Mouse (Mus musculus) limb, embryonic 10.5 days (tissue): ENCODE measurements at regions not wholly inside any gene's neighbourhood (a gene's known extent, or its start where the extent isn't known, plus 50 kb on each side); places are given as distances from the start of the nearest gene placed in this dataset.

Experiments used
- DNase-seq: peaks from one replicate; pipeline ENCODE4 v3.0.0-alpha.2; 2017; ENCODE audit warnings: low spot score
- H3K27ac ChIP-seq: fragments of 300-500 bp; sonication (generic); 2 replicates; pipeline ENCODE4 v1.5.1; 2016; ENCODE audit warnings: mild to moderate bottlenecking
- H3K27me3 ChIP-seq: fragments of 300-500 bp; sonication (generic); 2 replicates; pipeline ENCODE4 v1.6.1; 2016; ENCODE audit warnings: low read depth, mild to moderate bottlenecking; ENCODE audit not compliant: poor library complexity, severe bottlenecking
- H3K36me3 ChIP-seq: fragments of 300-500 bp; sonication (generic); 2 replicates; pipeline ENCODE4 v1.6.1; 2016; ENCODE audit warnings: mild to moderate bottlenecking, moderate library complexity
- H3K4me1 ChIP-seq: fragments of 300-500 bp; sonication (generic); 2 replicates; pipeline ENCODE4 v1.6.1; 2016
- H3K4me3 ChIP-seq: fragments of 300-500 bp; sonication (generic); 2 replicates; pipeline ENCODE4 v1.5.1; 2016; ENCODE audit warnings: mild to moderate bottlenecking, moderate library complexity
- H3K9me3 ChIP-seq: fragments of 300-500 bp; sonication (generic); replicated peaks from 2 replicates; pipeline ENCODE4 v1.6.1; 2016; ENCODE audit warnings: mild to moderate bottlenecking
- WGBS: fragments of 180-500 bp; shearing (Covaris S2); methylation state at CpG from one replicate; pipeline ENCODE4 v1.1.7; 2016; 5-methylcytosine and 5-hydroxymethylcytosine counted together

DNA sequence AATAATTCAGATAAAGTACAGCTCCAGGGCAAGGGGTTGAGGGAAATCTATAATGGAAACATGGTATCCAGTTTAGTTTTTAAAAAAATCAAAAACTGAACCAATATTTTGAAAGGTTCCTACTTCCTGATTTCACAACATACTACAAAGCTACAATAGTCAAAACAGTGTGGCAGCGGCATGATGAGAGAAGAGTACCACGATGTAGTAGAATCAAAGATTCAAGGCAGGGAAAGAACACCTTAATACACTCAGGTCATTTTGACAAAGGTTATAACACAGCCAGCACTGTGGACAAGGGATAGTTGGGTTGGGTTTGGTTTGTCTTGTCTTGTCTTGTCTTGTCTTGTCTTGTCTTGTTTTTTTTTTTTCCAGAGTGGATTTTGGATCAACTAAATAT lies 274.4 kb downstream of the Nr2f2 start:
- no peak for DNase-seq
- Histone ChIP-seq H3K27me3 (peaks cover 5% of the 10 kb centered on the region; the same call in 1 of the 2 replicates), H3K36me3 (no peaks in the 10 kb centered on the region), H3K4me1 (peaks cover 10% of the 10 kb centered on the region), H3K4me3 (no peak overlapping the region), H3K27ac (no peak overlapping the region), H3K9me3 (peaks cover 2% of the 10 kb centered on the region; the same call in 1 of the 2 replicates)
- WGBS = 97% methylated on average over 2 of the region's 2 CpGs

DNA sequence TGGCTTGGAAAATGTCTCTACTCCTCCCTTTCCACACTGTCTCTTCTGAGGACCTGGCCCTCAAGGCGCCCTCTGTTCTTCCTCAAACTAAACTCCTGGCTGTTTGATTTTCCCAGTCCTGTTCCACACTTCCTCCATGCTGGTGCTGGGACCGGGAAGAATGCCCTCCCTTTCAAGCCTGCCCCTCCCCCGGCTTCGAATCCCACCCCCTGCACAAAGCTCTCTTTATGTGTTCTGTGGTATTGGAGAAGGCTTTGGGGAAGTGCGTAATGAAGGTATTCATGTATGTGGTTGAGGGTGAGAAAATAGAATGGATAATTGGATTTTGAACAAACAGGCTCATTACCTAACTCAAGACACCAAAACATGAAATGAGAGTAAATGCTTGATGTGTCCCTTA lies 277.4 kb downstream of the Nr2f2 start:
- 0 out of 2 replicates have a peak, but pooled peaks cover 3% of the 10 kb centered on the region for H3K27me3 ChIP-seq
- peaks cover 5% of the 10 kb centered on the region for H3K4me1 ChIP-seq
- H3K27ac ChIP-seq = no peak overlapping the region
- no peaks in the 10 kb centered on the region for H3K36me3 ChIP-seq
- DNase-seq = no peak
- no peak overlapping the region for H3K4me3 ChIP-seq
- H3K9me3 ChIP-seq = peaks cover 2% of the 10 kb centered on the region; the same call in 1 of the 2 replicates
- 65% methylated on average over 5 of the region's 5 CpGs for WGBS

DNA sequence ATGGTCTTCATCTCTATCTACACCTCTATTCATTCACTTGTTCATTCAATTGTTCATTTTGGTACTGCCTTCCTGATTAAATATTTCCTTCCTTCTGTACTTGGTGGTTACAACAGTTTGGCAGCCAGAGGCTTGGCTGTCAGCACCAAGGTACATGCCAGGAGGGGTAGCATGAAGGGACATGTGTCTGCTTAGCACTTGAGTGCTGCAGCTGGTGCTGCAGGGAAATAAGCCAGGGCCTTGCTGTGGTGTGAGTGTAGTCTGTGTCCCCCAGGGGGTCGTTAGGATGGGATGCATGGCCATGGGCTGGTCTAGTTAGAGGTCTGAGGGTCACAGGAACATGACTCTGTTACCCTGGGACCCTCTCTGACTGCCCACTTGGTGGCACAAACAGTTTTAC lies 296.9 kb downstream of the Nr2f2 start:
- Histone ChIP-seq H3K4me1 (peaks cover 15% of the 10 kb centered on the region), H3K36me3 (no peaks in the 10 kb centered on the region)
- 44% methylated on average over 1 of the region's 1 CpGs for WGBS

DNA sequence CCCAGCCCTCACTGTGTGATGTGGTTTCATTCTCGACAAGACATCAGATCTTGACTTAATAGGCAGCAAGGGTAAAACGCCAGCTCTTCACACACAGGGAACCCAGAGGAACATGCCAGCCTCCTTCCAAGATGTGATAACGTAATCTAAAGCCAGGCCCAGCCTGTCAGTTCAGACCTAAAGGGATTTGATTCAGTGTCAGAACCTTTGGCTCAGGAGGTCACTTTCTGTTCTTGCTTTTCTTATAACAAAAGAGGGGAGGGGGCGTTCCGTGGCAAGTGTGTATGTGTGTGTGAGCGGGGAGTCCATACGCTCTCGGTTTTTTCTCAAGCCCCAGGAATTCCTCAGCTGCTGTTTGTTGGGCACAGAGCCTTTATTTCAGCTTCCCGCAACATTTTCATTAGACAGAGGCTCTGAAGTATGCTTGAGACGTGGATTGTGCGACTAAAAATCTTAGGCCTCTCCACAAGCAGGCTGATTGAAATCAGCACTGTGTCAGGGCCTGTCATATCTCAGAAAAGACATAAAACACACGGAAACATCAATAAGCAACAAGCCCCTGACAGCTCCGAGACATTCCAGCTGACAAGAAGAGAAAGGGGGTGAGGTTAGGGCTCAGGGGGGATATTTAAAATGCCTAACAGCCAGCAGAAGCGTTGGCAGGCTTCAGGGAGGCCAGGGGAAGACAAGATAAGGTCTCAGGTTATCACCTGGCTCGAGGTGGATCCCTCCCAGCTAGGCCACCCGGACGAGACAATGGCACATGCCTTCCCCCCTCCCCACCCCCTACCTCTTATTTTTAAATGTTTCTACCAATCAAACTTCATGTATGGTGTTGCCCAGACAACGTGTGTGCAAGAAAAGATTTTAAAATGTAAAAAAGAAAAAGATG lies 298.5 kb downstream of the Nr2f2 start:
- Histone ChIP-seq H3K27me3 (peaks cover 13% of the 10 kb centered on the region), H3K27ac (no peak overlapping the region), H3K36me3 (no peaks in the 10 kb centered on the region), H3K4me1 (peaks cover 18% of the 10 kb centered on the region), H3K9me3 (no peaks in the 10 kb centered on the region), H3K4me3 (no peak overlapping the region)
- no peak for DNase-seq
- WGBS = 40% methylated on average over 18 of the region's 18 CpGs

More for the DNA sequence above, 296.9 kb downstream of the Nr2f2 start:
- no peak for DNase-seq
- peaks cover 13% of the 10 kb centered on the region for H3K27me3 ChIP-seq
- no peak overlapping the region for H3K4me3 ChIP-seq
- H3K27ac ChIP-seq = no peak overlapping the region
- no peaks in the 10 kb centered on the region for H3K9me3 ChIP-seq

DNA sequence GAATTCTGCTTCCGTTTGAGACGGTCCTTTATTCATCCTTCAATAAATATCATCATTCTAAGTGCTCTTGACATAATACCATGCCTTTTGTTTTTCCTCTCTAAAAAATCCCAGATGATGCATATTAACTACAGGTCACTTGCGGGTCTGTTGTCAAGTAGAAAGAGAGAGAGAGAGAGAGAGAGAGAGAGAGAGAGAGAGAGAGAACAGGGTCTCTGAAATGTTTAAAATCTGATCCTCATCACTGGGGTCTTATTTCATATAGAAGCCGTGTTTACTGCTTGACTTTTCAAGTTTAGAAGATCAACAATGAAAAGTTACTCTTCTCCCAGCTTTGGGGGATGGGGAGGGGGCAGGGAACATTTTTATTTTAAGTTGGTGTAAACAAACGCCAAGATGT lies 299.5 kb downstream of the Nr2f2 start:
- H3K4me3 ChIP-seq = no peak overlapping the region
- H3K36me3 ChIP-seq = no peaks in the 10 kb centered on the region
- H3K27me3 ChIP-seq = peaks cover 13% of the 10 kb centered on the region; the same call in 1 of the 2 replicates
- no peaks in the 10 kb centered on the region for H3K9me3 ChIP-seq
- DNase-seq = no peak
- WGBS = 80% methylated on average over 5 of the region's 5 CpGs
- peaks cover 20% of the 10 kb centered on the region for H3K4me1 ChIP-seq
- no peak overlapping the region for H3K27ac ChIP-seq

DNA sequence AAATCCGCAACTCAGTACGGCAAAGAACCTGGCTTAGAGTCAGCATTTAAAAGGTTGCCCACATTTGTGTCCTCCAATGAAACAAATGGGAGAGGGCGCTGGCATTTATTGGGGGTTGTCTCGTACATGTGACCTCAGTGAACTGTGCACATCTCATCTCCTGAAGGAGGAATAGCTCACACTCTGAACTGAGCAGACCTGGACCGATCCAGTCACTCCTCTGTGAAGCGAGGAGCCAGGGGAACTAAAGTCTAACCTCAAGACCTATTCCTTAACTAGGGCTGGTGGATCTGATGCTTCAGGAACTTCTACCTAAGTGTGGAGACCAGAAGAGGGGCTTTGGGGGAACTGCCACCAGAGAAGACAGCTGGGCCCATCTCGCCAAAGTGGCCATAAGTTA lies 300.1 kb downstream of the Nr2f2 start:
- WGBS = 86% methylated on average over 7 of the region's 7 CpGs
- Histone ChIP-seq H3K4me1 (peaks cover 20% of the 10 kb centered on the region), H3K9me3 (no peaks in the 10 kb centered on the region), H3K27me3 (peaks cover 14% of the 10 kb centered on the region; the same call in 1 of the 2 replicates), H3K36me3 (no peaks in the 10 kb centered on the region), H3K27ac (no peak overlapping the region), H3K4me3 (no peak overlapping the region)
- DNase-seq = no peak

DNA sequence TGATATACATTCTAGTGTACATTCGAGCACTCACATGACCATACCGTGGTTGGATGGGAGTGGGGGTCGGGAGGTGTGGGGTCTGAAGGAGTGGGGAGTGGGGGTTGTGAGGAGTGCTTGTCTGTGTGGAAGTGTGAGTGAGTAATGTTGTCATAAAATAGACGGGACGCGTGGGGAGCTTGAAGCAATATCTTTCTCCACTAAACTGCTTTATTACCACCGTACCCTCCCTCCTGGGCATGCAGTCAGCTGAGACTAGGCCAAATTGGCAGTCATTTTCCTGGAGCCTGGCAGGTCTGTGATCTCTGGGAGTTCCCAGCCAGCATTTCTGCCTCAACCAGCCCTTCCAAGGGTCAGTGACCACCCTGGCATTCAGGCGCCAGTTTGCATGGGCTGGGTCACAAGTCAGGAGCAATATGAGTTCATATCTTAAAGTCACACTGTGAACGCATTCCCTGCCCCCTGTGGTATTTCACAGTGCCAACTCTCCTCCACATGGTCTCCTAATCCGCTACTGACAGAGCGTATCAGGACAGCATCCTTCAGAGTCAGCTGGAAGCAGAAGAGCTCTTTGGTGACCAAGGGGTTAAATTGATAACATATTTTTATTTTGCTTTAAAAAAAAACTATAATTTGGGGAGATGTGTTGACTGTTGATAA lies 300.9 kb downstream of the Nr2f2 start:
- no peak overlapping the region for H3K4me3 ChIP-seq
- H3K9me3 ChIP-seq = no peaks in the 10 kb centered on the region
- H3K4me1 ChIP-seq = peaks cover 20% of the 10 kb centered on the region
- no peak for DNase-seq
- peaks cover 20% of the 10 kb centered on the region; the same call in 1 of the 2 replicates for H3K27me3 ChIP-seq
- H3K27ac ChIP-seq = no peak overlapping the region
- no peaks in the 10 kb centered on the region for H3K36me3 ChIP-seq
- 75% methylated on average over 11 of the region's 11 CpGs for WGBS

DNA sequence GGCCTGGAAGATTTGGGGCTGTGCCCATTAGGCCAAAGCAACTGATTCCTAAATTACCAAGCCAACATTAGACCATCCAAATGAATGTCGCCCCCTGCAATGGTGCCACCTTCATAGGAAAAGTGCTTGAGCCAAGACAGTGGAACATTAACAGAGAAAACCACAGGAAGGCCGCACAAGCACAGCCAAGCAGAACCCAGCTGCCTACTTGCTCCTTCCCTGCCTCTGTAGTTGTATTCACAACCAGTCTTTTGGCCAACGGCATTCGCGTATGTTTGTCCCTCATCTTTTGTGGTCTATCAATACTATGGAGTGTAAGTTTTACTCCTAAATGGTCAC lies 319.2 kb downstream of the Nr2f2 start:
- Histone ChIP-seq H3K4me1 (no peaks in the 10 kb centered on the region), H3K9me3 (no peaks in the 10 kb centered on the region), H3K4me3 (no peak overlapping the region), H3K27ac (no peak overlapping the region), H3K27me3 (no peaks in the 10 kb centered on the region), H3K36me3 (no peaks in the 10 kb centered on the region)
- WGBS = 91% methylated on average over 5 of the region's 5 CpGs
- no peak for DNase-seq

DNA sequence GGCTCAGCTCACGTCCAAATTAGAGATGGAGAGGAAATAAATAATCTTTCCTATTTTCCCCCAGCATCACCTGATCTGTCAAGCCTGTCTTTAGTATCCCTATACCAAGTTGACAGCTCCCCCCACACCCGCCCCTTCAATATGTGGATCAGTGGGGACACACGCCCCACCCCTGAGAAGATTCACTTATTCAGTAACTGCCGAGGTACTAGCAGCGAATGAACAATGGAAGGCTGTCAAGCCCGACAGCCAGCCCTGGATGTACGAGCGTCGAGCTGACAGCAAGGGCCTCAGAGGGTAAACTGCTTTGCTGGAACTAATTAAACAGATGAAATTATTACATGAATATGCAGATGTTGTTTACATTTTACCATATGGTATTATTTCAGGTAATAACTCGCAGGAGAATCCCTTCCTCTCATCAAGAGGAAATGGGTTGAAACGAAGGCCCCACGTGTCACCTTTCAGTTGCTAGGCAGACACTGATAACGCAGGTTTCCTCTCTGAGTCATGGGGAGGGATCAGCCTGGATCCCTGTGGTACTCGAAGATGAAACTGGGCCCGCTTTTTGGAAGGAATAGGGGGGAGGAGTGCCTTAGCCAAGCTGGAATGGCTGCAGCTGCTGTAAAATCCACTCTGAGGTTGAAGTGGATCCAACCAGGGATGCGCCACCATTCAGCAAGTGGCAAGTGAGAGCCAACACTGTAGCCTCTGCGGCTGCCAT lies 319.7 kb downstream of the Nr2f2 start:
- Histone ChIP-seq H3K4me1 (no peaks in the 10 kb centered on the region), H3K36me3 (no peaks in the 10 kb centered on the region), H3K27ac (no peak overlapping the region), H3K9me3 (no peaks in the 10 kb centered on the region), H3K27me3 (no peaks in the 10 kb centered on the region), H3K4me3 (no peak overlapping the region)
- 76% methylated on average over 17 of the region's 17 CpGs for WGBS
- DNase-seq = no peak

DNA sequence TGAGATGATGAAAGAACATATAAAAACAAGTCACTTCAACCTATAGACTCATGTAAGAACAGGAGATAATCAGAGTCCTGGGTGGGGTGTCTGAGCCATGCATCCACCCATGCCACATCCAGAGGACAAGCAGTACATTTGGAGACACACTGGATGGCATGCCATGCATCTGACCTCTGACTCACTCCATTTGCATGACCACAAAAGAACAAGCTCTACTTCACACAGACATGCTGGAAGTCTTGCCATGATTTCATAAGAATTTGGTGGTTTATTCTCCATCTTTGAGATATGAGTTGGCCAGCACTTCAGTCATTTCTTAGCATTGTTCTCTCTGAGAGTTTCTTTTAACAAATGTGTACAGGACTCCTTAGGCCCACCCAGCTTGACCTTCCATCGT lies 329.5 kb downstream of the Nr2f2 start:
- Histone ChIP-seq H3K9me3 (no peaks in the 10 kb centered on the region), H3K4me3 (no peak overlapping the region), H3K4me1 (no peaks in the 10 kb centered on the region; the same call in none of the 2 replicates), H3K36me3 (no peaks in the 10 kb centered on the region), H3K27ac (no peak overlapping the region), H3K27me3 (no peaks in the 10 kb centered on the region)
- 84% methylated on average over 1 of the region's 1 CpGs for WGBS
- DNase-seq = no peak

DNA sequence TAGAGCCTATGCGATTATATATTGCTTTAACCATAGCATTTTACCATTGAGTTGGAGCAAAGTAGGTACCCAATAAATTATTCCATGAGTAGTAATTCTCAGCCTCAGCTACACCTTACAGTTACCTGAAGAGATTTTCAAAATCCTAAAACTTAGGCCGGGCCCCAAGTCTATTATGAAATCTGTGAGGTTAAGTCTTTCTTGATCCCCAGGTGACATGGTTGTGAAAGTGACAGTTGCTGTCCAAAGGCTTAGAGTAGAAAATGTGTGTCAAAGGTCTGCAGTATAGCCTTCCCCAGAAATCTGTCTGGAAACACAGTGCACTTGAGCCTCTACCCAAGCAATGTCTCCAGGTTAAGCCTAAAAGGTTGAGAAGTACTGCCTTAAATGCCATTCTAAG lies 333.7 kb downstream of the Nr2f2 start:
- no peak overlapping the region for H3K27ac ChIP-seq
- WGBS = 83% methylated on average over 2 of the region's 2 CpGs
- H3K9me3 ChIP-seq = no peaks in the 10 kb centered on the region

DNA sequence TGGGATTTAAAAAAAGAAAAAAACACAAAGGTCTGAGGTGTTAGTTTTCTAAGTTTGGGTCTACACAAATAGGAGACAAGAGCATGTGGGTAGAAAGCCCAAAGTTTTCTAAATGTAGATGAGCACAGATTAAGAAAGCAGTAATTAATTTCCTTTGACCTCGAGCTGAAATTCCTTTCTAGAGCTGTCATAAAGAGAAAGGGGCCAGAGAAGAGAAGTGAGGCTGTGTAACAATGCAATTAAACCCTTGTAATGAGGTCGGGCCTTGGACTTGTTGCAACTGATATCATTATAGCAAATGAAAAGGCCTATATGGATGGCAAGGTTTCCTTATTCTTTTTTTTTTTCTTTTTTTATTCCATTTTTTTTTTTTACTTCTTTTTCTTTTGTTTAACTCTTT lies 337.2 kb downstream of the Nr2f2 start:
- Histone ChIP-seq H3K4me3 (no peak overlapping the region), H3K27me3 (no peaks in the 10 kb centered on the region), H3K36me3 (no peaks in the 10 kb centered on the region), H3K4me1 (no peaks in the 10 kb centered on the region; the same call in none of the 2 replicates), H3K27ac (no peak overlapping the region), H3K9me3 (no peaks in the 10 kb centered on the region)
- no peak for DNase-seq
- 73% methylated on average over 2 of the region's 2 CpGs for WGBS

More for the DNA sequence above, 333.7 kb downstream of the Nr2f2 start:
- no peak overlapping the region for H3K4me3 ChIP-seq
- H3K27me3 ChIP-seq = no peaks in the 10 kb centered on the region
- DNase-seq = no peak
- H3K36me3 ChIP-seq = no peaks in the 10 kb centered on the region
- H3K4me1 ChIP-seq = no peaks in the 10 kb centered on the region; the same call in none of the 2 replicates

DNA sequence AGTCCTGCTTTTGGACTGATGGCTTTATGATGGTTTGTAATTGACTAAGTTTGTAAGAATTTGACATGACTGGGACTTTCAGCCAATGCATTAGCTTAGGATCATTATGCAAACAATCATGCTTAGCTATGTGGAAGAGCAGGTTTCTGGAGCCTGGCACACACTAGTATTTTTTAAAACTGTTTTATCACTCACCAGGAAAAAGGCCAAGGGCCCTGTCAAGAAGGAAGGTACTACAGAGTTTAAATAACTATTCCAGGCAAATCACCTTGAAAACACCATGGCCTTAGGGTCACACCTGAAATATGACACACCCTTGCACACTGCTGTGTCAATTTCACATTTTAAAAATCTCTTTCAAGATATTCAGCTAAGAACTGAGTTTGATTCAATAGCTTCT lies 341.0 kb downstream of the Nr2f2 start:
- no peaks in the 10 kb centered on the region for H3K27me3 ChIP-seq
- H3K4me3 ChIP-seq = no peak overlapping the region
- no peaks in the 10 kb centered on the region for H3K4me1 ChIP-seq
- no peaks in the 10 kb centered on the region for H3K36me3 ChIP-seq
- no peak for DNase-seq
- H3K9me3 ChIP-seq = no peaks in the 10 kb centered on the region
- no peak overlapping the region for H3K27ac ChIP-seq
